Comparison of ENCODE assay signal across 20 mouse cellular contexts in the genomic region with DNA sequence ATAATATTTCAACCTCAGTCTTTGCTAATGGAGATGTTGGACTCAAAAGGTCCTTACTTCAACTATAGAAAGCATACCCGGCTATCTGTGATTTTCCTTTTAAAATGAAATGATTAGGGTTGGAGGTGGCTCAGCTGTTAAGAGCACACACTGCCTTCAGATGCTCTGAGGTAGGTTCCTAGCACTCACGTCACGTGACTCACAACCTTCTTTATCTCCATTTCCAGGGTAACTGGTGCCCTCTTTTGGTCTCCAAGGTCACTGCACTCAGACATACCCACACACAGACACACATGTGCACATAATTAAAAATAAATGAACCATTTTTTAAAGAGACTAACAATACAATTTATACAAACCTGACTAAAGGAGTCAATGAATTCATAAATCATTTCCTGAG.
A peak's percentile ranks its signal among the peaks of the same experiment; 100 is the strongest.
DNase-seq lines count a peak whose midpoint lies in the region; ATAC-seq and TF ChIP-seq lines count a peak whose summit lies in the region.
"Had no signal": no experiment of that assay in that cellular context is flagged by ENCODE, and none has a peak within 500 bp of the region (broad histone marks: within the 10 kb centered on the region; RNA-seq: fewer than 3 reads in every experiment).

No protein-coding gene starts in this region.

- TF ChIP-seq CTCF in layer of hippocampus, adult 2 months (conservative IDR thresholded peaks at IDR 0.05), result peak; percentile 46
- TF ChIP-seq CTCF in CH12.LX (conservative IDR thresholded peaks at IDR 0.05 in 1 of 2, IDR thresholded peaks at IDR 0.05 in 1 of 2; ENCODE audit: low read depth in 2 of 2, low read length in 2 of 2), result no peak

- no peak overlapping the region for H3K4me3 ChIP-seq in layer of hippocampus, adult 2 months
- no peak overlapping the region for H3K4me3 ChIP-seq in CH12.LX (replicated peaks in 1 of 3; ENCODE audit: low read depth in 2 of 3, low read length in 2 of 3, poor library complexity in 1 of 3)
- no peak overlapping the region for H3K4me3 ChIP-seq in midbrain, embryonic 11.5 days (ENCODE audit: low read depth, low read length)
- H3K4me3 ChIP-seq: embryonic facial prominence, embryonic 10.5 days; forebrain, embryonic 13.5 days; hindbrain, embryonic 13.5 days had no signal

- dilution Hi-C loops in CH12.LX (cut with MboI; ENCODE audit: extremely low pct_ligation_motif_present, extremely low pct_unique_long_range_greater_than_20kb, low sequenced_read_pairs), result no loop called here

- no peak for ATAC-seq in midbrain, embryonic 11.5 days (ENCODE audit: low FRiP score)
- ATAC-seq: forebrain, embryonic 13.5 days; forebrain, postnatal 0 days; hindbrain, postnatal 0 days had no signal

- no peak overlapping the region for H3K4me2 ChIP-seq in CH12.LX (ENCODE audit: insufficient read depth, low read depth, poor library complexity, severe bottlenecking)
- no peak overlapping the region for H3K4me2 ChIP-seq in midbrain, embryonic 11.5 days
- H3K4me2 ChIP-seq: forebrain, embryonic 13.5 days; hindbrain, embryonic 13.5 days had no signal

- H3K79me2 ChIP-seq in CH12.LX (replicated peaks; ENCODE audit: control insufficient read depth, extremely low read depth, insufficient read depth, poor library complexity, severe bottlenecking), result no peaks in the 10 kb centered on the region

- TF ChIP-seq EP300 in CH12.LX (IDR thresholded peaks at IDR 0.05; ENCODE audit: low read length), result no peak

- H3K9ac ChIP-seq in CH12.LX (ENCODE audit: insufficient read depth, low read depth), result no peak overlapping the region
- H3K9ac ChIP-seq in midbrain, embryonic 11.5 days (ENCODE audit: low read length), result no peak overlapping the region
- H3K9ac ChIP-seq: forebrain, embryonic 13.5 days; forebrain, postnatal 0 days; hindbrain, embryonic 13.5 days had no signal

- H3K27me3 ChIP-seq in CH12.LX (replicated peaks), result no peaks in the 10 kb centered on the region
- no peaks in the 10 kb centered on the region for H3K27me3 ChIP-seq in midbrain, embryonic 11.5 days (ENCODE audit: control insufficient read depth, insufficient read depth, low read length)
- H3K27me3 ChIP-seq: forebrain, embryonic 13.5 days; hindbrain, embryonic 13.5 days had no signal

- 91% methylated on average over 3 of the region's 3 CpGs for WGBS in midbrain, embryonic 11.5 days

- in situ Hi-C loops in CH12.LX (cut with MboI; ENCODE audit: low pct_ligation_motif_present, low pct_unique_long_range_greater_than_20kb, low sequenced_read_pairs), result no loop called here

- H3K36me3 ChIP-seq in CH12.LX (replicated peaks in 1 of 2; ENCODE audit: control insufficient read depth in 1 of 2, insufficient read depth in 1 of 2, low read length in 1 of 2), result peaks cover 6 to 20% of the 10 kb centered on the region in 2 experiments
- no peaks in the 10 kb centered on the region for H3K36me3 ChIP-seq in midbrain, embryonic 11.5 days (ENCODE audit: control insufficient read depth, insufficient read depth, low read length)
- H3K36me3 ChIP-seq: embryonic facial prominence, embryonic 10.5 days; G1E; hindbrain, embryonic 13.5 days had no signal

- H3K27ac ChIP-seq in layer of hippocampus, adult 2 months, result peak overlapping the region; percentile 61
- H3K27ac ChIP-seq in CH12.LX (ENCODE audit: insufficient read depth, low read depth), result no peak overlapping the region
- no peak overlapping the region for H3K27ac ChIP-seq in midbrain, embryonic 11.5 days (ENCODE audit: low read depth, low read length)
- H3K27ac ChIP-seq: embryonic facial prominence, embryonic 10.5 days; forebrain, embryonic 13.5 days; hindbrain, embryonic 13.5 days; hindbrain, postnatal 0 days had no signal

- H3K4me1 ChIP-seq in CH12.LX (ENCODE audit: control insufficient read depth in 1 of 2, insufficient read depth in 2 of 2), result no peaks in the 10 kb centered on the region
- H3K4me1 ChIP-seq in midbrain, embryonic 11.5 days (ENCODE audit: control insufficient read depth, insufficient read depth, low read length), result 0 out of 2 replicates have a peak, but pooled peaks cover 3% of the 10 kb centered on the region

- TF ChIP-seq RAD21 in CH12.LX (IDR thresholded peaks at IDR 0.05; ENCODE audit: low read depth, low read length), result peak; percentile 7

- DNase-seq in layer of hippocampus, adult 2 months (ENCODE audit: low spot score in 2 of 2), result no peak
- no peak for DNase-seq in layer of hippocampus, adult 9-11 months
- no peak for DNase-seq in CH12.LX (ENCODE audit: extremely low read depth)
- DNase-seq in ES-CJ7 (ENCODE audit: low read depth, low spot score), result peak; percentile 7
- DNase-seq in ZHBTc4 (ENCODE audit: low read depth, low spot score), result peak; percentile 14
- no peak for DNase-seq in midbrain, embryonic 11.5 days (ENCODE audit: low spot score, missing footprints)
- DNase-seq in thymus, postnatal 10 days (ENCODE audit: low spot score in 2 of 2), result no peak
- no peak for DNase-seq in B cell, adult 2 months
- DNase-seq: adrenal gland, adult 8-10 months; adrenal gland, postnatal 36 days; cerebellum, adult 2 months; cerebellum, postnatal 10 days; forebrain, postnatal 0 days; gastrocnemius, postnatal 14 days; heart, postnatal 10 days had no signal

- peaks cover 17% of the 10 kb centered on the region for H3K9me3 ChIP-seq in CH12.LX (replicated peaks; ENCODE audit: low read length)
- H3K9me3 ChIP-seq in midbrain, embryonic 11.5 days (ENCODE audit: control insufficient read depth, low read length), result no peaks in the 10 kb centered on the region
- H3K9me3 ChIP-seq: hindbrain, embryonic 13.5 days had no signal

- no peak for TF ChIP-seq POLR2A in CH12.LX (IDR thresholded peaks at IDR 0.05; ENCODE audit: low read depth, low read length)

TF ChIP-seq in CH12.LX, 34 proteins besides CTCF, POLR2A, EP300 and RAD21:
- TF ChIP-seq ZNF384 (IDR thresholded peaks at IDR 0.05; ENCODE audit: low read depth, low read length) (no peak), CHD1 (IDR thresholded peaks at IDR 0.05; ENCODE audit: low read depth, low read length) (no peak), TBP (conservative IDR thresholded peaks at IDR 0.05; ENCODE audit: low read depth, low read length) (no peak), E2F4 (IDR thresholded peaks at IDR 0.05; ENCODE audit: insufficient replicate concordance, low read depth, low read length) (no peak), ETS1 (conservative IDR thresholded peaks at IDR 0.05; ENCODE audit: low read depth, low read length) (no peak), MXI1 (IDR thresholded peaks at IDR 0.05; ENCODE audit: low read depth, low read length) (no peak), ZMIZ1 (IDR thresholded peaks at IDR 0.05; ENCODE audit: low read depth, low read length) (no peak)
TF ChIP-seq in CH12.LX: peak in this region for 0.

Comparison
In these comparisons a context has a peak if more than half of its experiments do, and no peak if none do; other contexts are left out.
1. DNase-seq: peak in ES-CJ7 (single experiment) and ZHBTc4 (single experiment); none in layer of hippocampus, adult 2 months (0 of 2), layer of hippocampus, adult 9-11 months (single experiment), CH12.LX (single experiment), midbrain, embryonic 11.5 days (single experiment), thymus, postnatal 10 days (0 of 2) and B cell, adult 2 months (0 of 2).